Mouse (Mus musculus) liver, embryonic 14.5 days (tissue): ENCODE measurements around the gene Zfp106. TPM values are rescaled to one million over a fixed set of nuclear protein-coding genes. Genes with fewer than 3 reads are reported as not detected.

ENCODE experiments used
- ATAC-seq: fragments of 200-750 bp; cut with Nextera tagmentation; 2 replicates; pipeline ENCODE4 v1.8.0; 2017; ENCODE audit warnings: moderate number of reproducible peaks, mild to moderate bottlenecking, moderate library complexity; ENCODE audit not compliant: insufficient read depth
- DNase-seq, 3 experiments: peaks; one replicate each; pipeline ENCODE4 v3.0.0-alpha.2; 2012 to 2013; ENCODE audit warnings: low read depth in 3 of 3, low spot score in 3 of 3
- H3K27ac ChIP-seq: fragments of 300-500 bp; sonication (generic); 2 replicates; pipeline ENCODE4 v1.5.1; 2014; ENCODE audit warnings: moderate library complexity, mild to moderate bottlenecking, control low read depth, inconsistent platforms
- H3K27me3 ChIP-seq: fragments of 300-500 bp; sonication (generic); 2 replicates; pipeline ENCODE4 v1.6.1; 2014; ENCODE audit warnings: mild to moderate bottlenecking, low read length, moderate library complexity; ENCODE audit not compliant: control insufficient read depth, insufficient read depth
- H3K36me3 ChIP-seq: fragments of 300-500 bp; sonication (generic); replicated peaks from 2 replicates; pipeline ENCODE4 v1.6.1; 2014; ENCODE audit warnings: low read depth; ENCODE audit not compliant: control insufficient read depth, insufficient read depth
- H3K4me1 ChIP-seq, 2 experiments: fragments of 200-500 bp in 1 of 2; fragments of 300-500 bp in 1 of 2; sonication (generic) in 1 of 2; replicated peaks; 2 replicates each; pipeline ENCODE4 v1.6.1; 2012 to 2014; ENCODE audit warnings: antibody characterized with exemption in 1 of 2, inconsistent platforms in 1 of 2, low read length in 1 of 2; ENCODE audit not compliant: control insufficient read depth in 2 of 2, insufficient read depth in 2 of 2
- H3K4me2 ChIP-seq: fragments of 300-500 bp; sonication (generic); 2 replicates; pipeline ENCODE4 v1.6.1; 2014; ENCODE audit warnings: low read depth, mild to moderate bottlenecking, control low read depth, moderate library complexity
- H3K4me3 ChIP-seq, 2 experiments: fragments of 200-500 bp in 1 of 2; fragments of 300-500 bp in 1 of 2; sonication (generic) in 1 of 2; 2 replicates each; pipeline ENCODE4 v1.5.1; 2012 to 2014; ENCODE audit warnings: low read depth in 2 of 2, low read length in 2 of 2, mild to moderate bottlenecking in 2 of 2, control low read depth in 1 of 2, inconsistent platforms in 1 of 2, moderate library complexity in 1 of 2; ENCODE audit not compliant: insufficient read depth in 1 of 2
- H3K9ac ChIP-seq: fragments of 300-500 bp; sonication (generic); replicated peaks from 2 replicates; pipeline ENCODE4 v1.6.1; 2014; ENCODE audit warnings: mild to moderate bottlenecking, control low read depth, moderate library complexity
- H3K9me3 ChIP-seq: fragments of 300-500 bp; sonication (generic); 2 replicates; pipeline ENCODE4 v1.6.1; 2016; ENCODE audit warnings: low read length, mixed read lengths; ENCODE audit not compliant: control insufficient read depth
- CTCF ChIP-seq: IDR thresholded peaks from 2 replicates; pipeline ENCODE4 v1.5.1; 2016; ENCODE audit warnings: antibody characterized with exemption, low read depth, control low read depth
- EP300 ChIP-seq: IDR thresholded peaks from 2 replicates; pipeline ENCODE4 v1.6.1; 2016; ENCODE audit warnings: antibody characterized with exemption, low read depth
- WGBS: fragments of 180-500 bp; shearing (Covaris S2); extraction: QIAGEN DNeasy Blood & Tissue Kit; methylation state at CpG from one replicate; pipeline ENCODE4 v1.1.7; 2014; ENCODE audit not compliant: insufficient replicate concordance; 5-methylcytosine and 5-hydroxymethylcytosine counted together
- polyA plus RNA-seq, 2 experiments: library from polyadenylated mRNA; depleted of rRNA in 1 of 2; stranded (reverse) in 1 of 2; unstranded in 1 of 2; fragments of >200 nt; fragmentation: Nextera tagmentation in 1 of 2; extraction: Ambion mirVana in 1 of 2; gene quantifications; 2 replicates each; pipeline versions ENCODE4 v1.2.1 to v1.2.3; 2012 to 2014

Zfp106 gene
- polyA plus RNA-seq, 2 experiments, result 13.8 to 19.1 TPM

DNA sequence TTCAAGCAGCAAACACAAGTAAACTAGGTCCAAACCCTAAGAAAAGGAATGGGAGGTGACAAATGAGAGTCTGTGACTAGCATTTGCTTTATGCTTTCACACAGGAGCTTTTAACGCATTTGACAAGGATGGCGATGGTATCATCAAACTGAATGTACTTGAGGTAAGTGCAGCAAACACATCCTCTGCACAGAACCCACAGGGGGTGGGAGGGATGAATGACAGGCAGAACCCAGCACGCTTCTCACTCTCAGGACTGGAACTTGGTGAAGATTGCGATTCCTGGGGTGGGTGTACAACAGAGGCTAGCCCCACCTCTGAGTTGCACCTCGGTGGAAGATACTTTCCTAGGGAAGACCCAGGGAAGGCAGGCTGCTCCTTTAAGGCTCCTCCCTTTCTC, 59.7 kb downstream of the Zfp106 start:
- Histone ChIP-seq H3K27ac (no peak overlapping the region), H3K9ac (no peak overlapping the region), H3K4me1 (peaks cover 0 to 13% of the 10 kb centered on the region in 2 experiments; a peak in 2 of 4 replicates), H3K36me3 (peaks cover 6% of the 10 kb centered on the region), H3K4me3 (no peak overlapping the region), H3K4me2 (no peak overlapping the region), H3K9me3 (no peaks in the 10 kb centered on the region), H3K27me3 (no peaks in the 10 kb centered on the region)
- no peak for TF ChIP-seq CTCF
- TF ChIP-seq EP300, result no peak
- ATAC-seq (no peak), DNase-seq (no peak)
- 65% methylated on average over 5 of the region's 5 CpGs for WGBS

DNA sequence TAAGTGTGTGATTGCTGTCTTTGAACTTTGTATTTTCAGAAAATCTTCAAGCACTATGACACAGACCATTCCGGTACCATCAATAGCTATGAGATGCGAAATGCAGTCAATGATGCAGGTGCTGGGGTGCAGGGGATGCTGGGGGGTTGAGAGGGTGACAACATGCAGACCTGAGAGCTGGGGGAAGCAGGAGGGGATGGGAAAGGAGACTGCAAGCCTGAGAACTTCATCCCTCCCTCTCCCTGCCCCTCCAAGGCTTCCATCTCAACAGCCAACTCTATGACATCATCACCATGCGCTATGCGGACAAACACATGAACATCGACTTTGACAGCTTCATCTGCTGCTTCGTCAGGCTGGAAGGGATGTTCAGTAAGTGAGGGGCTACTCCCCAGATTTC, 60.5 kb downstream of the Zfp106 start:
- Histone ChIP-seq H3K27ac (no peak overlapping the region), H3K9me3 (no peaks in the 10 kb centered on the region), H3K36me3 (peaks cover 6% of the 10 kb centered on the region), H3K4me1 (peaks cover 0 to 13% of the 10 kb centered on the region in 2 experiments; a peak in 2 of 4 replicates), H3K9ac (no peak overlapping the region), H3K4me3 (no peak overlapping the region), H3K27me3 (no peaks in the 10 kb centered on the region), H3K4me2 (no peak overlapping the region)
- WGBS, result 80% methylated on average over 6 of the region's 6 CpGs
- no peak for DNase-seq
- no peak for ATAC-seq
- TF ChIP-seq CTCF, result no peak
- no peak for TF ChIP-seq EP300

DNA sequence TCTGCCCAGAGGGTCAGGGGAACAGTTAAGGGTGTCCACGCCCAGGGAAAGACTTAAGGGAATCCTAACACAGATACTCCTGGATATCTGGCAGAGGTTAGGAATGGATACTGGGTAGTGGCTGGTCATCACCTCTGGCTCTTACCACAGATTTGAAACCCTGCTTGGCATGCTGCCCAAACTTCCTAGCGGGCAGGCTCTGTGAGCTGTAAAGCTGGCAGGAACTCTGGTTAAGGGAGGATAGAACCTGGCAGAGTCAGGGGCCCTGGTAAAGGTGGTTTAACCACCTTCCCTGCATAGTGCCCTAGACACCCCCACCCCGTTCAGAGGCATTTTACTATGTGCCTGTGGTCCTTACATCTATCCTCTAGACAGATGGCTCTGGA, 61.0 kb downstream of the Zfp106 start:
- DNase-seq, result no peak
- H3K27me3 ChIP-seq, result no peaks in the 10 kb centered on the region
- TF ChIP-seq EP300, result no peak

DNA sequence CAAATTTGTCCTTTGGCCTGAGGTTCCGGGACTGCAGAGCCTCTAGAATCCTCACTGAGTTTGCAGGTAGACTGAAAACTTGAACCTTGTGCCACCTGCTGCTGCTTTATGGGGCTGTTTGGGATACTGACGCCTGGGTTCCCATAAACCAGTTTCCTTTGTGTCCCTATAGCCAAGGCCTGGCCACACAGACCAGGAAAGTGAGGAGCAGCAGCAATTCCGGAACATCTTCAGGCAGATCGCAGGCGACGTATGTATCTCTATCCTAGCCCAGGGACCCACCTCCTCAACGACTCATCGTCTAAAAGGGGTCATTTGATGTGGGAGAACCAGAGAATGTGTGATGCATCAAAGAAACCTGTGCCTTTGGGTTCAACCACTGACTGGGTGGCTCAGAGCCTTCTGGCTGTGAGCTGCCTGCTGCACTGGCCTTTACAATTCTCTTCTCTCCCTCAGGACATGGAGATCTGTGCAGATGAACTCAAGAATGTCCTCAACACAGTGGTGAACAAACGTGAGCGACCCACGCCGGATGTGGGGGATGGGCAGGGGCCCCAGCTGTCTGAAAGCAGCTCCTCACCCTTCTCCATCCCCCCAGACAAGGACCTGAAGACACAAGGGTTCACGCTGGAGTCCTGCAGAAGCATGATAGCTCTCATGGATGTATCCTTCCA, 61.6 kb downstream of the Zfp106 start:
- H3K9ac ChIP-seq, result no peak overlapping the region
- 54% methylated on average over 13 of the region's 13 CpGs for WGBS
- peaks cover 0 to 13% of the 10 kb centered on the region in 2 experiments; a peak in 2 of 4 replicates for H3K4me1 ChIP-seq
- H3K4me3 ChIP-seq, result no peak overlapping the region
- peaks cover 6% of the 10 kb centered on the region for H3K36me3 ChIP-seq
- no peak overlapping the region for H3K27ac ChIP-seq
- no peak for TF ChIP-seq CTCF
- TF ChIP-seq EP300, result no peak
- no peaks in the 10 kb centered on the region for H3K9me3 ChIP-seq
- no peak for DNase-seq
- H3K27me3 ChIP-seq, result no peaks in the 10 kb centered on the region
- ATAC-seq, result no peak
- H3K4me2 ChIP-seq, result no peak overlapping the region

More for the DNA sequence above, 61.0 kb downstream of the Zfp106 start:
- WGBS, result 40% methylated on average over 3 of the region's 3 CpGs
- no peaks in the 10 kb centered on the region for H3K9me3 ChIP-seq
- H3K4me1 ChIP-seq, result peaks cover 0 to 13% of the 10 kb centered on the region in 2 experiments; a peak in 2 of 4 replicates
- H3K9ac ChIP-seq, result no peak overlapping the region
- no peak overlapping the region for H3K4me2 ChIP-seq
- no peak overlapping the region for H3K4me3 ChIP-seq
- H3K27ac ChIP-seq, result no peak overlapping the region
- no peak for ATAC-seq
- H3K36me3 ChIP-seq, result peaks cover 6% of the 10 kb centered on the region

DNA sequence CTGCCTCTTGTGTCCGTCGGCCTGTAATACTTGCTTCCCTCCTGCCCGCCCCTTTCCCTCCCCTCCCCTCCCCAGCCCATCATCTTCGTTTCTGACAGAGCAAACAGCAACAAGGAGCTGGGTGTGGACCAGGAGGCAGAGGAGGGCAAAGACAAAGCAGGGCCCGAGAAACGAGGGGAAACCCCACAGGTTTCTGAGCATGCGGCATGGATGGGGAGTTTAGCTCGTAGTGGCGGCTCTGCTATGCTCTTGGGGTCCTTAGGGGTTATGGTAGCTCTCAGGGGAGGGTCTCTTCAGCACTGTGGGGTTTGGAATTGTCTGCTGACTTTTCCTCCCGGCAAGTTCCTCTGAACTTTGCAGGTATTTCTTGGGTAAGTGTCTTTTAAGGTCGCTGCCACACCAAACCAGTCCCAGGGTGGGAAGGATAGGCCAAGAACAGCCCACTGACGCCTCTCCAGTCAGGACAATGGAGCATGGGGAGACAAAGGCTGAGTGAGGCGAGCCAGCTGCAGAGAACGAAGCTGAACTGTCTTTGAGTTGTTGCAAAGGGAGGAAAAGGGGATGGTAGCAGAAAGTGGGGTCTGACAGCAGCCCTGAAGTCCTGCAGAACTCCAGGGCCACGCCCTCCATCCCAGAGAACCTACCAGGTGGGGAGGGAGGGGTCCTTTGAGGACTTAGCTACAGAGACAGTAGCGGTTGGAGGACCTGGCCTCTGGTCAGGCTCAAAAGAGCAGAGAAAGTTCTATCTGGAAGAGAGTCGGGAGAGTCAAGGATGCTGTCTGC, 62.3 kb downstream of the Zfp106 start:
- no peaks in the 10 kb centered on the region for H3K9me3 ChIP-seq
- TF ChIP-seq EP300 (no peak), CTCF (no peak)
- H3K9ac ChIP-seq, result no peak overlapping the region
- DNase-seq (no peak), ATAC-seq (no peak)
- H3K27ac ChIP-seq, result no peak overlapping the region
- H3K4me2 ChIP-seq, result no peak overlapping the region
- H3K27me3 ChIP-seq, result no peaks in the 10 kb centered on the region
- peaks cover 0 to 13% of the 10 kb centered on the region in 2 experiments; a peak in 2 of 4 replicates for H3K4me1 ChIP-seq
- 37% methylated on average over 17 of the region's 17 CpGs for WGBS
- H3K4me3 ChIP-seq, result no peak overlapping the region
- peaks cover 5% of the 10 kb centered on the region for H3K36me3 ChIP-seq
